In genomic region chr1:25778784-25779183, GRCm38 (mm10) we compare ENCODE assay signal across 17 mouse cellular contexts. TPM values are rescaled to one million over a fixed set of nuclear protein-coding genes. Genes with fewer than 3 reads are reported as not detected.
"Had no signal": no experiment of that assay in that cellular context is flagged by ENCODE, and none has a peak within 500 bp of the region (broad histone marks: within the 10 kb centered on the region; RNA-seq: fewer than 3 reads in every experiment).

No protein-coding gene starts in this region.

- H3K9ac ChIP-seq: lung, embryonic 14.5 days; midbrain, embryonic 12.5 days; neural tube, embryonic 13.5 days; neural tube, embryonic 15.5 days; stomach, embryonic 15.5 days had no signal

- H3K4me3 ChIP-seq: midbrain, embryonic 12.5 days; myocyte; neural tube, embryonic 13.5 days; neural tube, embryonic 15.5 days; stomach, embryonic 15.5 days had no signal

- H3K4me2 ChIP-seq: lung, embryonic 14.5 days; midbrain, embryonic 12.5 days; neural tube, embryonic 13.5 days; neural tube, embryonic 15.5 days; stomach, embryonic 15.5 days had no signal

- DNase-seq: lung, adult 18-20 months; lung, embryonic 14.5 days; lung, postnatal 10 days; lung, postnatal 4 days; midbrain, embryonic 14.5 days; right cerebral cortex, postnatal 14 days; thymus, adult 18-20 months; thymus, postnatal 14 days; thymus, postnatal 36 days had no signal

- ATAC-seq: midbrain, embryonic 16.5 days had no signal

- H3K36me3 ChIP-seq: midbrain, embryonic 12.5 days; neural tube, embryonic 13.5 days; neural tube, embryonic 15.5 days; stomach, embryonic 15.5 days had no signal

- H3K27me3 ChIP-seq: midbrain, embryonic 12.5 days; neural tube, embryonic 13.5 days; neural tube, embryonic 15.5 days; stomach, embryonic 15.5 days had no signal

- H3K27ac ChIP-seq: midbrain, embryonic 12.5 days; neural tube, embryonic 13.5 days; neural tube, embryonic 15.5 days; stomach, embryonic 15.5 days; stomach, postnatal 0 days had no signal

- H3K4me1 ChIP-seq: midbrain, embryonic 12.5 days; neural tube, embryonic 13.5 days; neural tube, embryonic 15.5 days; stomach, embryonic 15.5 days had no signal

- H3K9me3 ChIP-seq: midbrain, embryonic 12.5 days; neural tube, embryonic 13.5 days; neural tube, embryonic 15.5 days; stomach, embryonic 15.5 days had no signal

RNA-seq across cellular contexts. Expression of gene Adgrb3, which starts 50.7 kb away (rescaled TPM):
- polyA plus RNA-seq: liver, embryonic 16.5 days; myocyte had no signal
